Mouse (Mus musculus): ENCODE measurements around the gene Olfr324. TPM values are rescaled to one million over a fixed set of nuclear protein-coding genes. Genes with fewer than 3 reads are reported as not detected.

Gene Olfr324
- polyA plus RNA-seq, 1 experiment from 2014 or later, result not detected

DNA sequence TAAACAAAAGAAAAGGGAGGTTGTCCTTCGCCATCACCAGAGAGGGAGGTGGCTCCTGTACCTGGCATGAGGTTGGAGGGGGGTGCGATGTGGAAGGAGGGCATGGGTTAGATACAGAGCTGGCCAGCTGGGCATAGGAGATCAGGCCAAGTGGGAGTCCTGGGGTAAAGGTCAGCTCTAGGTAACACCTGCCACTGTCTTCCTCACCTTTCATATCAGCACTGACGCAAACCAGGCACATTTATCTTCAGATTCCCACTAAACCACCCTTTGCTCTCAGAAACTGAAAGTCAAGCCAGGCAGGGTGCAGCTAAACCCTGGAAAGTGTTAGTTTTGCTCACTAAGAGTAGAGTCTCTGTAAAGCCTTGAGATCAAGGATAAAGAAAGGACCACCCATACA is 23.5 kb downstream of the Olfr324 start:
- no peaks in the 10 kb centered on the region for H3K9me3 ChIP-seq (ENCODE audit: control insufficient read depth, low read length)
- no peaks in the 10 kb centered on the region for H3K4me1 ChIP-seq (replicated peaks; ENCODE audit: control insufficient read depth, insufficient read depth, low read length)
- H3K27me3 ChIP-seq (replicated peaks; ENCODE audit: control insufficient read depth, insufficient read depth, low read length), result no peaks in the 10 kb centered on the region
- H3K4me2 ChIP-seq (ENCODE audit: low read length), result no peak overlapping the region
- ATAC-seq, result no peak
- 58% methylated on average over 3 of the region's 3 CpGs for WGBS
- H3K9ac ChIP-seq (replicated peaks; ENCODE audit: low read depth, low read length), result no peak overlapping the region
- H3K36me3 ChIP-seq (ENCODE audit: control insufficient read depth, insufficient read depth), result no peaks in the 10 kb centered on the region
- H3K4me3 ChIP-seq (replicated peaks; ENCODE audit: low read length), result no peak overlapping the region
- H3K27ac ChIP-seq (ENCODE audit: low read length), result no peak overlapping the region

GRCm38 (mm10) chr11:58618793-58619192 is 23.9 kb downstream of the Olfr324 start:
- Histone ChIP-seq H3K4me3 (replicated peaks; ENCODE audit: low read length) (no peak overlapping the region), H3K9me3 (ENCODE audit: control insufficient read depth, low read length) (no peaks in the 10 kb centered on the region), H3K36me3 (ENCODE audit: control insufficient read depth, insufficient read depth) (no peaks in the 10 kb centered on the region), H3K4me2 (ENCODE audit: low read length) (no peak overlapping the region), H3K27me3 (replicated peaks; ENCODE audit: control insufficient read depth, insufficient read depth, low read length) (no peaks in the 10 kb centered on the region), H3K27ac (ENCODE audit: low read length) (no peak overlapping the region), H3K9ac (replicated peaks; ENCODE audit: low read depth, low read length) (no peak overlapping the region), H3K4me1 (replicated peaks; ENCODE audit: control insufficient read depth, insufficient read depth, low read length) (no peaks in the 10 kb centered on the region)
- ATAC-seq, result no peak
- WGBS, result 53% methylated on average over 6 of the region's 6 CpGs

- no peaks in the 10 kb centered on the region for H3K36me3 ChIP-seq (ENCODE audit: control insufficient read depth, insufficient read depth)
- no peaks in the 10 kb centered on the region for H3K27me3 ChIP-seq (replicated peaks; ENCODE audit: control insufficient read depth, insufficient read depth, low read length)
- H3K4me3 ChIP-seq (replicated peaks; ENCODE audit: low read length), result no peak overlapping the region
- H3K9ac ChIP-seq (replicated peaks; ENCODE audit: low read depth, low read length), result no peak overlapping the region
- WGBS, result 36% methylated on average over 4 of the region's 4 CpGs
- H3K4me2 ChIP-seq (ENCODE audit: low read length), result no peak overlapping the region
- no peaks in the 10 kb centered on the region for H3K4me1 ChIP-seq (replicated peaks; ENCODE audit: control insufficient read depth, insufficient read depth, low read length)
- ATAC-seq, result no peak
- no peaks in the 10 kb centered on the region for H3K9me3 ChIP-seq (ENCODE audit: control insufficient read depth, low read length)
- H3K27ac ChIP-seq (ENCODE audit: low read length), result no peak overlapping the region
These were observed 31.2 kb downstream of the Olfr324 start for GRCm38 (mm10) chr11:58626146-58626545.

- Histone ChIP-seq H3K27me3 (replicated peaks; ENCODE audit: control insufficient read depth, insufficient read depth, low read length) (no peaks in the 10 kb centered on the region), H3K4me3 (replicated peaks; ENCODE audit: low read length) (no peak within 1 kb of the TSS), H3K4me1 (replicated peaks; ENCODE audit: control insufficient read depth, insufficient read depth, low read length) (no peaks in the 10 kb centered on the region), H3K4me2 (ENCODE audit: low read length) (no peak within 1 kb of the TSS), H3K36me3 (ENCODE audit: control insufficient read depth, insufficient read depth) (no peaks in the 10 kb centered on the region), H3K9me3 (ENCODE audit: control insufficient read depth, low read length) (no peaks in the 10 kb centered on the region), H3K27ac (ENCODE audit: low read length) (no peak within 1 kb of the TSS), H3K9ac (replicated peaks; ENCODE audit: low read depth, low read length) (no peak within 1 kb of the TSS)
- no peak for ATAC-seq
- 81% methylated on average over 5 of the region's 5 CpGs for WGBS
These were observed 35.5 kb downstream of the Olfr324 start, which contains the start of gene Olfr323 for GRCm38 (mm10) chr11:58630401-58630800. Gene Olfr323 (minus strand): TSS chr11:58630501.

DNA sequence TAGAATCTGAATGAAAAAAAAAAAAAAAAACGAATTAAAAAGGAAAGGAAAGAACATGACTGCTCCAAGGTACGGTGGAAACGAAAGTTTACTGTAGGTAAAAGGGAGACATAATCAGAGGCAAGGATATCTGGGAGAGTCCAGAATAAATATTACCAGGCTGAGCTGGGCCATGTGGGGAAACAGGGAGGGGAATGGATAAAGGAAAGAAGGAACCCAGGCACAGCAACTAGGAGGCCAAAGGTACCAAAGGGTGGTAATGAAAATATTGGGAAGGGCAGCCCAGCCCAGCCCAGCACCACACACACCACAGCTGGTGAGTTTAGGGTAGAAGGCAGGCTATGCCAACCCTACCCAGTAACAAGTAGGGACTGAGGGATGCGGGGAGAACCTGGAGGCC is 40.0 kb downstream of the Olfr324 start:
- no peaks in the 10 kb centered on the region for H3K36me3 ChIP-seq (ENCODE audit: control insufficient read depth, insufficient read depth)
- H3K27ac ChIP-seq (ENCODE audit: low read length), result no peak overlapping the region
- no peak overlapping the region for H3K4me3 ChIP-seq (replicated peaks; ENCODE audit: low read length)
- H3K4me2 ChIP-seq (ENCODE audit: low read length), result no peak overlapping the region
- H3K27me3 ChIP-seq (replicated peaks; ENCODE audit: control insufficient read depth, insufficient read depth, low read length), result no peaks in the 10 kb centered on the region
- H3K9ac ChIP-seq (replicated peaks; ENCODE audit: low read depth, low read length), result no peak overlapping the region
- no peaks in the 10 kb centered on the region for H3K9me3 ChIP-seq (ENCODE audit: control insufficient read depth, low read length)
- no peaks in the 10 kb centered on the region for H3K4me1 ChIP-seq (replicated peaks; ENCODE audit: control insufficient read depth, insufficient read depth, low read length)
- ATAC-seq, result no peak
- 63% methylated on average over 4 of the region's 4 CpGs for WGBS

DNA sequence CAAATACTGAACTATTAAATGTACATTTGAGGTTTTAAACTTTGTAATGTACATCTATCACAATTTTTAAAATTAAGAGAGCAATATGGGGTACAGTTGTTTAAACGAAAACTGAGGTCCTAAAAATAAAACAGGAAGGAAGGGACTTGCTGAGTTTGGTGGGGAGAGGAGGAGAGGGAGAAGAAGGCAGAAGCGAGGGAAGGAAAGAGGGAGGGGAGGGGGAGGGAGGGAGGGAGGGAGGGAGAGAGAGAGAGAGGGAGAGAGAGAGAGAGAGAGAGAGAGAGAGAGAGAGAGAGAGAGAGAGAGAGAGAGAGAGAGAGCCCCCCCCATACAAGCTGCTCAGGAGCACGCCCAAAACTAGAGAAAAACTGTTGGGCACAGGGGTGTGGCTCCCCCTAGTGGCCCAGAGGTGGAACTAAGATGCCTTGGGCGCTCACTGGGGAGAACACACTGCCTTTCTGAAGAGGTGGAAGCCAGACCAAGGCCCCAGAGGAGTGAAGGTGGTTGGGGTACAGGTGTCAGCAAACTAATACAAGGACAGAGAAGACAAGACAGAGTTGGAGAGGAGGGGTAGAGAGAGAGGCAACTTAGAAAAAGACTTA is 41.6 kb downstream of the Olfr324 start:
- peaks cover 10% of the 10 kb centered on the region for H3K4me1 ChIP-seq (replicated peaks; ENCODE audit: control insufficient read depth, insufficient read depth, low read length)
- WGBS, result 29% methylated on average over 4 of the region's 4 CpGs
- H3K4me3 ChIP-seq (replicated peaks; ENCODE audit: low read length), result no peak overlapping the region
- no peak overlapping the region for H3K27ac ChIP-seq (ENCODE audit: low read length)
- H3K9me3 ChIP-seq (ENCODE audit: control insufficient read depth, low read length), result no peaks in the 10 kb centered on the region
- H3K36me3 ChIP-seq (ENCODE audit: control insufficient read depth, insufficient read depth), result no peaks in the 10 kb centered on the region
- ATAC-seq, result peak; percentile 47; the same call in 1 of the 2 replicates
- H3K27me3 ChIP-seq (replicated peaks; ENCODE audit: control insufficient read depth, insufficient read depth, low read length), result 0 out of 2 replicates have a peak, but pooled peaks cover 2% of the 10 kb centered on the region
- H3K9ac ChIP-seq (replicated peaks; ENCODE audit: low read depth, low read length), result no peak overlapping the region
- no peak overlapping the region for H3K4me2 ChIP-seq (ENCODE audit: low read length)

DNA sequence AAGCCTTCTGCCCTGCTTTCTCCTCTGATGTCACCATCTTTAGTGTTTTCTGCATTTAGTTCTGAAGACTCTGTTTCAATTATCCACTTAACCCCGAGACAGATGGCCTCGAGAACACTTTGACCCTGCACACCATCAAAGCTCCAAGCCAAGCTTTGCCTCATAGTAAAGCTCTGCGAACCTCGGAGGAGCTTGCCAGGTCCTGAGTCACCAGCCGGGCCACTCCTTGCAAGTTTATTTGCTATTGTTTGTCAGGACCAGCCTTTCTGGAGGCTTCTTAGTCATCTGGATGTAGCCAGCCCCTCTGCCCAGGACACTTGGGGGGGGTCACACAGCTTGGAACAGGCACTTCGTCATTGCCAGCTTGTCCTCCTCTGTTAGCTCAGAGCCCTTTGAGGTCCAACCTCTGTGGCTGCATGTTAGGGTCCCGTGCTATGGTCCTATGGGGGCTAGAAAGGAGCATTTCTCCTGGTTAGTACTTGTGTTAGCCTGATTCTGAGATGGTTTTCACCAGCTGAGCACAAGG is 43.3 kb downstream of the Olfr324 start:
- whole genome bisulfite sequencing, result 69% methylated on average over 7 of the region's 7 CpGs
- peaks cover 10% of the 10 kb centered on the region for H3K4me1 ChIP-seq (replicated peaks; ENCODE audit: control insufficient read depth, insufficient read depth, low read length)

GRCm38 (mm10) chr11:58640272-58640867 is 45.5 kb downstream of the Olfr324 start, which contains the start of gene Trim58:
Gene Trim58 (plus strand): TSS chr11:58640465.
- H3K4me2 ChIP-seq (ENCODE audit: low read length), result peak within 1 kb of the TSS; percentile 84
- no peak within 1 kb of the TSS for H3K27ac ChIP-seq (ENCODE audit: low read length)
- no peaks in the 10 kb centered on the region for H3K9me3 ChIP-seq (ENCODE audit: control insufficient read depth, low read length)
- H3K9ac ChIP-seq (replicated peaks; ENCODE audit: low read depth, low read length), result peak within 1 kb of the TSS; percentile 43
- peaks cover 10% of the 10 kb centered on the region for H3K4me1 ChIP-seq (replicated peaks; ENCODE audit: control insufficient read depth, insufficient read depth, low read length)
- 0 out of 2 replicates have a peak, but pooled peaks cover 2% of the 10 kb centered on the region for H3K27me3 ChIP-seq (replicated peaks; ENCODE audit: control insufficient read depth, insufficient read depth, low read length)
- peak within 1 kb of the TSS; percentile 41 for H3K4me3 ChIP-seq (replicated peaks; ENCODE audit: low read length)
- no peak for ATAC-seq
- no peaks in the 10 kb centered on the region for H3K36me3 ChIP-seq (ENCODE audit: control insufficient read depth, insufficient read depth)
- 2% methylated on average over 34 of the region's 34 CpGs for whole genome bisulfite sequencing

More for the DNA sequence above, 43.3 kb downstream of the Olfr324 start:
- no peak overlapping the region for H3K4me3 ChIP-seq (replicated peaks; ENCODE audit: low read length)
- no peak overlapping the region for H3K27ac ChIP-seq (ENCODE audit: low read length)
- no peaks in the 10 kb centered on the region for H3K36me3 ChIP-seq (ENCODE audit: control insufficient read depth, insufficient read depth)
- H3K9me3 ChIP-seq (ENCODE audit: control insufficient read depth, low read length), result no peaks in the 10 kb centered on the region
- no peak overlapping the region for H3K4me2 ChIP-seq (ENCODE audit: low read length)
- H3K27me3 ChIP-seq (replicated peaks; ENCODE audit: control insufficient read depth, insufficient read depth, low read length), result 0 out of 2 replicates have a peak, but pooled peaks cover 2% of the 10 kb centered on the region
- H3K9ac ChIP-seq (replicated peaks; ENCODE audit: low read depth, low read length), result no peak overlapping the region
- ATAC-seq, result no peak

DNA sequence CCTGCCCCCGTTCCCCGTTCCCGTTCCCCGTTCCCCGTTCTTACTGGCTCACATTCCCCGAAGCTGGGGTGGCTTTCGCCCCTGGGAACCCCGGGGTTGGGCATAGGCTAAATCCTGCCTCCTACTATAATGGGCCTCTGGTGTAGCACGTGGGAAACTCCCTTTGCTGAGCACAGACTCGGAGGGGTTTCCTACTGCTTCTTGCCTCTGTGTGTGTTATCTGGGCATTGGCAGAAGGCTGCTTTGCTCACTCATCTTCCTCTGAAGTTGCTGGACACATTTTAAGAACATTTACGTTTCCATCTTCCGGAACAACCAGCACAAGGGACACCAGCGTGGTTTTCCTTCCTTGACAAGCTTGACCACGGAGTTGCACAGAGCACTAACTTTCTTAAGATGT is 46.1 kb downstream of the Olfr324 start:
- H3K27ac ChIP-seq (ENCODE audit: low read length), result no peak overlapping the region
- peak overlapping the region; percentile 41; the same call in 1 of the 2 replicates for H3K4me3 ChIP-seq (replicated peaks; ENCODE audit: low read length)
- 25% methylated on average over 14 of the region's 14 CpGs for WGBS
- 0 out of 2 replicates have a peak, but pooled peaks cover 2% of the 10 kb centered on the region for H3K27me3 ChIP-seq (replicated peaks; ENCODE audit: control insufficient read depth, insufficient read depth, low read length)
- H3K9me3 ChIP-seq (ENCODE audit: control insufficient read depth, low read length), result no peaks in the 10 kb centered on the region
- peaks cover 10% of the 10 kb centered on the region for H3K4me1 ChIP-seq (replicated peaks; ENCODE audit: control insufficient read depth, insufficient read depth, low read length)
- H3K9ac ChIP-seq (replicated peaks; ENCODE audit: low read depth, low read length), result peak overlapping the region; percentile 43; the same call in 1 of the 2 replicates
- no peak for ATAC-seq
- no peaks in the 10 kb centered on the region for H3K36me3 ChIP-seq (ENCODE audit: control insufficient read depth, insufficient read depth)
- H3K4me2 ChIP-seq (ENCODE audit: low read length), result peak overlapping the region; percentile 84
